Mouse (Mus musculus): ENCODE results near the gene Edn3. TPM values are rescaled to one million over a fixed set of nuclear protein-coding genes. Genes with fewer than 3 reads are reported as not detected.

The Edn3 gene
- polyA plus RNA-seq, 1 experiment, result not detected

DNA sequence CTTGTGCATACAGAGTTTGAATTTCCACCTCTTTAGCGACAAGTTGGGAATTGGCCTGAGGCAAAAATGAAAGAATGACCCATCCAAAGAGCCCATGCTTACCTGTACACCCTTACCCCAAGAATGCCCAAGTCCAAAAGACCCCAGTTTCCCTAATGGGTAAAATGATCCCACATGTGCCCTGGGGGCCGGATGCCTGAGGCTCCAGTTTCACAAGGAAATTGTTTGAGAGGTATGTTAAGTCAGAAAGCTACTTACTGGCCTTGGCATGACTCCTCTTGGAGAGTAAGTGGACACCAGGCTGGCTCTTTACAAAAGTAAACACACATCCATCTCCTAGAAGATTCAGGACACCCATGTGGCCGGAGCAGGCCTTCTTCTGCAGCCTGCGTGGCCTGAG is 21.6 kb downstream of the Edn3 start:
- Histone ChIP-seq H3K4me3 (replicated peaks; ENCODE audit: control insufficient read depth, low read depth, low read length) (no peak overlapping the region), H3K4me1 (ENCODE audit: control insufficient read depth, insufficient read depth, low read length) (no peaks in the 10 kb centered on the region), H3K27ac (ENCODE audit: control insufficient read depth, insufficient read depth, low read depth, low read length, poor library complexity) (no peak overlapping the region)
- no peak for TF ChIP-seq CTCF (IDR thresholded peaks at IDR 0.05; ENCODE audit: control insufficient read depth, insufficient read depth, low read length)
- no peak for TF ChIP-seq POLR2A (IDR thresholded peaks at IDR 0.05; ENCODE audit: borderline replicate concordance, control insufficient read depth, low read depth, low read length)
- 89% methylated on average over 4 of the region's 4 CpGs for WGBS

DNA sequence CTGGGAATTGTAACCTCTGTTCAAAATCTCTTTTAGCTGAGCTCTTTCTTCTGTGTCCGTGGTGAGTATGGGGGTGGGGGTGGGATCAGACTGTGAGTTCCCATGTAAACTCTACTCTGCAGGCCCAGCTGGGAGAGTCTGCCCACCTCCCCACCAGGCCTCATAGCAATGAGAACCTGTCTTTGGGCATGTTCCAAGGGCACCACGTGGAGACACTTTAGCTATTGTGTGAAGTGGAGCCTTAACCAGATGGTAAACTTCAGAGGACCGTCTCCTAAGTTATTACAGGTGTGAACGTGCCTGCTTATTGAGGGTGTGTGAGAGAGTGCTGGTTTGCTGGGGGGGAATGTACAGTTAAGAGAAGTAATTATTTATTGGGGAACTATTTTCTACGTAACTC is 22.5 kb downstream of the Edn3 start:
- Histone ChIP-seq H3K27ac (ENCODE audit: control insufficient read depth, insufficient read depth, low read depth, low read length, poor library complexity) (no peak overlapping the region), H3K4me1 (ENCODE audit: control insufficient read depth, insufficient read depth, low read length) (no peaks in the 10 kb centered on the region), H3K4me3 (replicated peaks; ENCODE audit: control insufficient read depth, low read depth, low read length) (no peak overlapping the region)
- no peak for TF ChIP-seq CTCF (IDR thresholded peaks at IDR 0.05; ENCODE audit: control insufficient read depth, insufficient read depth, low read length)
- no peak for TF ChIP-seq POLR2A (IDR thresholded peaks at IDR 0.05; ENCODE audit: borderline replicate concordance, control insufficient read depth, low read depth, low read length)
- 66% methylated on average over 5 of the region's 5 CpGs for WGBS

DNA sequence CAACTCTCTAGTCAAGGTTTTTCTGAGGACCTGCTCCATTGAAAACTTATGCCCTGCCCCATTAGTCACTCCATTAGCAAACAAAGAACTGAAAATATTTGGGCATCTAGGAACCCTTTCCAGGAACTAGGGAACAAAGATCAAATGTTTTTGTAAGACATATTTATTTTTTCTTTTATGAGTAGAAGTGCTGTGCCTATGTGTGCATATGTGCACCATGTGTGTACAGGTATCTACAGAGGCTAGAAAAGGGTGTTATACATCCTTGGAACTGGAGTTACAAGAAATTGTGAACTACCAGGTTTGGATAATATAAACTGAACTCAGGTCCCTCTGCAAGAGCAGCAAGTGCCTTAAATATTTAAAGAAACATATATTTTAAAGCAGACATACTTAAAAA is 28.4 kb downstream of the Edn3 start:
- Histone ChIP-seq H3K4me3 (replicated peaks; ENCODE audit: control insufficient read depth, low read depth, low read length) (no peak overlapping the region), H3K4me1 (ENCODE audit: control insufficient read depth, insufficient read depth, low read length) (no peaks in the 10 kb centered on the region), H3K27ac (ENCODE audit: control insufficient read depth, insufficient read depth, low read depth, low read length, poor library complexity) (no peak overlapping the region)
- TF ChIP-seq CTCF (IDR thresholded peaks at IDR 0.05; ENCODE audit: control insufficient read depth, insufficient read depth, low read length) (no peak), POLR2A (IDR thresholded peaks at IDR 0.05; ENCODE audit: borderline replicate concordance, control insufficient read depth, low read depth, low read length) (no peak)

DNA sequence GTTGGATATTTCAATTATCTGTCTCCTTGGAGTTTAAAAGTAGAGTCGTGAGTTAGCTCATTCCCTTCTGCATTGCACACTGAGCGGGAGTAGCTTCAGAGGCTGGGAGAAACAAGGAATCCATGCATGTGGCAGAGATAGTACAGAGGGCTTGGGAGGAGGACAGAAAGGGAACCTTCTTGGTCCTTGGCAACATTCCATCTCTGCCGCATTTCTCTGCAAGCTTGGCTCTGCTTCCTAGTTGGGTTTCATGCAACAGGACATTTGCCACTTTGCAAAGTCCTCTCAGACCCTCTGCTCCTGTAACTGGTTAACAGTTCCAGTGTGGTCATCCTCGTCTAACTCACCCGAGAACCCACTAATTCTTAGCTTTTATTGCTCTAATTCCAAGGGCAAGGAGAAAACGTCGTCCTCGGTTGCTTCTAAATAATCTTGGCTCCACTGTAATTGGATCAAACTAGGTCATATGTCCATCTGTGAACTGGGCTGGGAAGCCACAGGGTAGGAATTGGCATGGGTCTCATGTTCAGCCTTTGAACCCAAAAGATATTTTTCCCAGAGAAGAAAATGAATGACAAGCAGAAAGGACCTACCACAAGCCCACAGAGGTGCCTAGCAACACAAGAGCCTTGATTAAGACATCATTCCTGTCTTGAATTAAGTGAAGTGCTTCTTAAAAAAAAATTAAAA is 32.2 kb downstream of the Edn3 start:
- WGBS, result 68% methylated on average over 8 of the region's 8 CpGs
- TF ChIP-seq POLR2A (IDR thresholded peaks at IDR 0.05; ENCODE audit: borderline replicate concordance, control insufficient read depth, low read depth, low read length) (no peak), CTCF (IDR thresholded peaks at IDR 0.05; ENCODE audit: control insufficient read depth, insufficient read depth, low read length) (no peak)
- Histone ChIP-seq H3K4me1 (ENCODE audit: control insufficient read depth, insufficient read depth, low read length) (no peaks in the 10 kb centered on the region), H3K4me3 (replicated peaks; ENCODE audit: control insufficient read depth, low read depth, low read length) (no peak overlapping the region), H3K27ac (ENCODE audit: control insufficient read depth, insufficient read depth, low read depth, low read length, poor library complexity) (no peak overlapping the region)

DNA sequence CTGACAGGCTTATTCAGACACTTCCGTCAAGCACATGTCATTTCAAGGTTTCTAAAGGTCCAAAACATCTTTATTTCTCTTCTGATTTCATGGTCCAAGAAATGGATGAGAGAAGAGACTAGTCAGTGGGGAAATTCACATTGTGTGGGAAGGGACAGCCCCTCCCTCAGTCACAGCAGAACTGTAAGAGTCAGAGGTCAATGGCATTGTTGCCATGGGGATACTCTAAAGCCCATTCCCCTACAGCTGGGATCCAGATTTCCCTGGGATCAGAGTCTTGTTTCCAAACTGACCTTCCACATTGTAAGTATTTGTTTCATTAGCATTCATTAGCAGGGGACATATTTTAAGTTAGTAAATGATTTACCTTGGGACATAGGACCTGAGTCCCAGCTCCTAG is 32.8 kb downstream of the Edn3 start:
- no peak overlapping the region for H3K4me3 ChIP-seq (replicated peaks; ENCODE audit: control insufficient read depth, low read depth, low read length)
- H3K27ac ChIP-seq (ENCODE audit: control insufficient read depth, insufficient read depth, low read depth, low read length, poor library complexity), result no peak overlapping the region
- TF ChIP-seq CTCF (IDR thresholded peaks at IDR 0.05; ENCODE audit: control insufficient read depth, insufficient read depth, low read length), result no peak
- TF ChIP-seq POLR2A (IDR thresholded peaks at IDR 0.05; ENCODE audit: borderline replicate concordance, control insufficient read depth, low read depth, low read length), result no peak
- no peaks in the 10 kb centered on the region for H3K4me1 ChIP-seq (ENCODE audit: control insufficient read depth, insufficient read depth, low read length)
- WGBS, result 85% methylated on average over 1 of the region's 1 CpGs

DNA sequence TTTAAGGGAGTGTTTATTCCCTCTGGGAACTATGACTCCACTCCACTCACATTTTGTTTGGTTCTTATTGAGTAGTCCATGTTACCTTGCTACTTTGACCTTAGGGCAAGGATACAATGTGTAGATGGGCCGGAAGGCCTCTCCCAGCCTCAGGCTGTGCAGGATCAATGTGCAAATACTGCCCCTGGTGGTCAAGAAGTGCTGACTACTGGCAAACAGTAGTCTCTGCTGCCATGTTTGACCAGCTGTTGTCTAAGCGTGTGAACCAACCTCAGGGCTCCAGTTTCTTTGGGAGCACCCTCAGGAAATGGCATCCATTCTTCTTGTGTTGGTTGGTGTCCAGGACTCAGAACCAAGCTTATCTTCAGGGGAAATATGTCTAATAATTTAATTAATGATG is 36.6 kb downstream of the Edn3 start:
- Histone ChIP-seq H3K4me1 (ENCODE audit: control insufficient read depth, insufficient read depth, low read length) (no peaks in the 10 kb centered on the region), H3K4me3 (replicated peaks; ENCODE audit: control insufficient read depth, low read depth, low read length) (no peak overlapping the region), H3K27ac (ENCODE audit: control insufficient read depth, insufficient read depth, low read depth, low read length, poor library complexity) (no peak overlapping the region)
- WGBS, result 77% methylated on average over 2 of the region's 2 CpGs
- TF ChIP-seq POLR2A (IDR thresholded peaks at IDR 0.05; ENCODE audit: borderline replicate concordance, control insufficient read depth, low read depth, low read length), result no peak
- TF ChIP-seq CTCF (IDR thresholded peaks at IDR 0.05; ENCODE audit: control insufficient read depth, insufficient read depth, low read length), result peak; percentile 10; the same call in 1 of the 2 replicates

DNA sequence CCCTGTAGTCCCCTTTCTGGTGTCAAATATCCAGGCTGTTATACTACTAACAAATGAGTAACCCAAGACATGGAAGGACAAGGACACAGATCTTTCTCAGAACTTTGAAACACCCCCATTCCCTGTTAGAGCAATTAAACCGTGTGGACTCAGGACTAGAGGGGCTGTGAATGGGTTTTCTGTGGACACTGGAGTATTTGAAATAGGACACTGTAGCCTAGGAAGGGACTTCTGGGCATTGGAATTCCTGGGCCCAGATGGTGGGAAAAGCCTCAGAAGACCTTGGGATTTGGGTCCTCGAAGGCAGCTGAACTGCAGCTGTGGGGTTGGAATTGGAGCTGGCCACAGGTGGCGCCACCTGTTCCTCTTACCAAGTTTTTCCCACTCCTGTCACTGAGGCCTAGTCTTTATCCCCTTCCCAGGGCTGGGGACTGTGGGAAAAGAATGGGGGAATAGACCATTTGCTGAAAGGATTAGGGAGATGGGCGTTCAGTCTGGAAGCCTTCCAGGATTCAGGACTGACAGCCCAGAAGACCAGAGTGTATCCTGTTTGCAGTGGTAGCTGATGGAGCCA is 37.2 kb downstream of the Edn3 start:
- Histone ChIP-seq H3K4me1 (ENCODE audit: control insufficient read depth, insufficient read depth, low read length) (no peaks in the 10 kb centered on the region), H3K27ac (ENCODE audit: control insufficient read depth, insufficient read depth, low read depth, low read length, poor library complexity) (no peak overlapping the region), H3K4me3 (replicated peaks; ENCODE audit: control insufficient read depth, low read depth, low read length) (no peak overlapping the region)
- 84% methylated on average over 4 of the region's 4 CpGs for WGBS
- TF ChIP-seq CTCF (IDR thresholded peaks at IDR 0.05; ENCODE audit: control insufficient read depth, insufficient read depth, low read length), result no peak
- TF ChIP-seq POLR2A (IDR thresholded peaks at IDR 0.05; ENCODE audit: borderline replicate concordance, control insufficient read depth, low read depth, low read length), result no peak

DNA sequence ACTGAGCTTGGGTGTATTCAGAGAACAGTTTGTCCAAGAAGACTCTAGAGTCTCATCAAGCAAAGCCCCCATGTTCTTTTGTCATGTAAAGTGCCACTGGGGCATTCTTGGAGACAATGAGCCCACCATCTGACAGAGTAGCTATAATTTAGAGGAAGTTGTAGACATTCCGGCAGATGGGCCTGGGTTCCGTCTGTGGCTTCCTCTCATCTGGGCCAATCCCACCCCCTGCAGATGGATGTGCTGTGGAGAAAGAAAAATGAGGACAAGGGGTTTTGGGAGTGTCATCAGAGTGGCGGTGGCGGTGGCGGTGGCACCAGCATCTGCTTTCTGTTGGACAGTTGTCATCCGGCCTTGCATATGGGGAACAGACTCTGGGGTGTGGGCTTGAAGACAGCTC is 42.0 kb downstream of the Edn3 start:
- WGBS, result 70% methylated on average over 6 of the region's 6 CpGs
- Histone ChIP-seq H3K4me3 (replicated peaks; ENCODE audit: control insufficient read depth, low read depth, low read length) (no peak overlapping the region), H3K27ac (ENCODE audit: control insufficient read depth, insufficient read depth, low read depth, low read length, poor library complexity) (no peak overlapping the region), H3K4me1 (ENCODE audit: control insufficient read depth, insufficient read depth, low read length) (no peaks in the 10 kb centered on the region)
- no peak for TF ChIP-seq CTCF (IDR thresholded peaks at IDR 0.05; ENCODE audit: control insufficient read depth, insufficient read depth, low read length)
- TF ChIP-seq POLR2A (IDR thresholded peaks at IDR 0.05; ENCODE audit: borderline replicate concordance, control insufficient read depth, low read depth, low read length), result no peak
